Mouse (Mus musculus) frontal cortex, adult (tissue): ENCODE results near the gene Tldc2.

Experiments used
- ATAC-seq: cut with Nextera tagmentation; 2 replicates; pipeline ENCODE4 v1.9.2; 2017; ENCODE audit warnings: mild to moderate bottlenecking, moderate library complexity, mixed read lengths; ENCODE audit not compliant: low TSS enrichment

Tldc2 gene

GRCm38 (mm10) chr2:157078059-157078792 is 8.6 kb upstream of the Tldc2 start:
- ATAC-seq, result no peak

GRCm38 (mm10) chr2:157078793-157079700 is 7.8 kb upstream of the Tldc2 start, which contains the start of gene Soga1:
Gene Soga1 (minus strand): TSS chr2:157079254.
- peak; percentile 45 for ATAC-seq

DNA sequence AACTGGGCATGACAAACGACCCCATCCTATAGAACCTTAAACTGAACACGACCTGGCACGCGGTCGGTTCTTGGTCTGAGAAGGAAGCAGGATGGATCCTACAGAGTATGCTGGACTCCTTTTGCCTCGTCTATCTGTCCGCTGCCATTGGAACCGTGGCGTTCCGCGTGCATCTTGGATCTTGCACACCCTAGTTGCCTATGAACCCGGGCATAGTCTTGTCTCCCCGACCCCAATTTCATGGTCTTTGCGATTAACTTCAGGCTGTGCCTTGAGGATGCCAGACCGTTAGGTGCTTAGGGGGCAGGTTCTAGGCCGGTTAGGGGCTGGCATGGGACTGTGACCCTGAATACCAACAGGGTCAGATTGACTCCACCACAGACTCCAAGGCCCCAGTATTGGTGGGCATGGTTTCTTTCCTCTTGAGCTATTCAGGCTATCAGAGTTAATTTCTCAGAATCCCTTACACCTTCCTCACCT is 7.1 kb upstream of the Tldc2 start:
- ATAC-seq, result peak; percentile 7; the same call in 1 of the 2 replicates

- no peak for ATAC-seq
Observed at GRCm38 (mm10) chr2:157081331-157081730, 5.5 kb upstream of the Tldc2 start.

DNA sequence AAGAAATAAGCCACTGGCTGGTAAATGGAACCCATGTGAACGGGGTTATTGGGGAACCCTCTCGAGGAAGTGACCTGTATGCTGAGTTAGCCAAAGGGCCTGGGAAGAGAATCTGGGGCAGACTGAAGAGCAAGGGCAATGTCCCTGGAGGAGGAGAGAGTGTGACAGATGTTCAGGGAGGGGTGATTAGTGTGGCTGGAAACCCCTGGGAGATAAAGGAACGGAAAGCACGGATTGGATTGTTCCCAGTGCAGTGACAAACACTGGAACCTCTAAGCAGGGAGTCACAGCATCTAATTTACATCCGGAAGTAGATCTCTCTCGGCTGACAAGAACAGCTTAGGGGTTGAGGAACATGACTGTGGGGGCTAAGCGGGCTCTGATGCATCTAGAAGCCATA is 4.9 kb upstream of the Tldc2 start:
- no peak for ATAC-seq

DNA sequence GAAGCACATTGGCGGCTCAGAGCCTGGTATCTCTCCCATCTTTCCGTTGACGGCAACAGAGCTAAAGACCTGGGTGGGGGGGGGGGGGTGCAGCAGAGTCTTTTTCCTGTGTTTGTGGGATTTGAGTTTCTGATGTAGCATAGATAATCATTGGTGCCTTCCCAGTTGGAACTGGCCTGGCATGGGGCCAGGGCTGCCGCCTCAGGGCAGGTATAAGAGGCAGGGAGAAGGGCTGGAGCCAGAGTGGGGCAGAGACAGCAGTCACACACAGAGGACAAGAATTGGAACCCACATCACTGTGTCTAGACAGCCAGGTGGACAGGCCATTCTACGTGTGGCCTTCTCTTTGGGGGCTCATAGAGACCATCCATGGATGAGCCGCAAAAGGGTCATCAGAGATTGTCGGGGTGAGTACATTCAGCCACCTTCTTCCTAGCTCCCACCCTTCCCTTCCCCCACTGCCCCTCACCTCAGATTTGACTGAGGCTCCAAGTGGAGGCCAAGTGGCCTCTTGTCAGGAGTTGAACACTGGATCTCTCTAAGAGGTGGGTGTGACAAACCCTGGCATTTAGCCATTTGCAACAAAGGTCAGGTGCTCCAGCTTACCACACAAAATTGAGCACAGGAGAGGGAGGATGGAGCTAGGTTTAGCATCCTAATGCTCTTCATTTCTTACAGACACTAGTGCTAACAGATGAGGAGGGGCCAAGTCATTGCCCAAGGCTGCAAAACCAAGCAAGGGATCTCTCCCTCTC is 1.8 kb upstream of the Tldc2 start:
- no peak for ATAC-seq

- ATAC-seq, result peak; percentile 89
Observed at GRCm38 (mm10) chr2:157087536-157088317, 872 bp downstream of the Tldc2 start.

DNA sequence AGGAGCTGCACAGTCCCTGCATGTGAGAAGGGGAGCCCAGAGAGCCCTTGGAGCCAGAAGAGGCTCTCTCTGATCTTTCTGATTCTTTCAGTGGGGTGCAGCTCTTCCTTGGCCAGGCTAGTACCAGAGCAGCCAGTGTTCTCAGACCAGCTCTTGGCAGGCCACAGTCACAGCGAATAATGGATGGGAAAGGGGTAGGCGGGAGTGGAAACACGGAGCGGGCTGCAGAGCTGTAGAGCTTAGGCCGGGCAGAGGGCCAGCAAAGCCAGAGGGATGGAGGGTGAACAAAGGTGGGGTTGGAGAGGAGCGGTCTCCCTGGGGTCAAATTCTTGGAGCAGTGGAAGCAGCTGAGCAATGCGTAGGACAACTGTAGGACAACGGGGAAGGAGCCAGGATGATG is 5.2 kb downstream of the Tldc2 start:
- peak; percentile 33; the same call in 1 of the 2 replicates for ATAC-seq

DNA sequence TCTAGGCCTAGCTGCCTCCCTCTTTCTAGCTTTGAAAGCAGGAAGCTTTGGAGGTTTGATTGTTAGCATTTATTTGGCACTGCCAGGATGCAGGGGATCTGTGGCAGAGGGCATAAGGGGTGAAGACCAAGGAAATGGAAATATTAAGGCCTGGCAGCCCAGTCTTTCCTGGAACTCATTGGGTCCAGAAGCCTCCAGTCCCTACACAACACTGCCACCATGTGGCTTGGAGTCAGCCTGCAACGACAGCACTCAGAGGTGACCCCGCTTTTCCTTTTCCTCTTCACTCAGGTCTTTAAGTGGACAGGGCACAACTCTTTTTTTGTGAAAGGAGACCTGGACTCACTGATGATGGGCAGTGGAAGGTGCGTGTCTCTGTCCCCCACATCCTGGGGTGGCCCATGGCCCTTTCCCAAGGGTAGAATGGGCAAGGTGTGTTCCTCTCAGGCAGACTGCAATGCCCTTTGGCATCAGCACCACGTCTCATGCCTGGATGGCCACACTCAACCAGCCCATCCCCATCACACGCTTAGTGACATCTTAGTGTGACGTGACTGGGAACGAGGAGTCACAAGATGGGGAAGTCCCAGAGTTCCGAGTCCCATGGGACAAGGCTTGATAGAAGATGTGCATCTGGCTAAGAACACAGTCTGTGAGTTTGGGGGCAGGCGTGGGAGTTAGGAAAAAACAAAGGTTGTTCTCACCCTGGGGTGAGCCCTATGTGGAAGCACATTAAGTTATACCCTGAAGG is 8.3 kb downstream of the Tldc2 start:
- peak; percentile 71 for ATAC-seq

DNA sequence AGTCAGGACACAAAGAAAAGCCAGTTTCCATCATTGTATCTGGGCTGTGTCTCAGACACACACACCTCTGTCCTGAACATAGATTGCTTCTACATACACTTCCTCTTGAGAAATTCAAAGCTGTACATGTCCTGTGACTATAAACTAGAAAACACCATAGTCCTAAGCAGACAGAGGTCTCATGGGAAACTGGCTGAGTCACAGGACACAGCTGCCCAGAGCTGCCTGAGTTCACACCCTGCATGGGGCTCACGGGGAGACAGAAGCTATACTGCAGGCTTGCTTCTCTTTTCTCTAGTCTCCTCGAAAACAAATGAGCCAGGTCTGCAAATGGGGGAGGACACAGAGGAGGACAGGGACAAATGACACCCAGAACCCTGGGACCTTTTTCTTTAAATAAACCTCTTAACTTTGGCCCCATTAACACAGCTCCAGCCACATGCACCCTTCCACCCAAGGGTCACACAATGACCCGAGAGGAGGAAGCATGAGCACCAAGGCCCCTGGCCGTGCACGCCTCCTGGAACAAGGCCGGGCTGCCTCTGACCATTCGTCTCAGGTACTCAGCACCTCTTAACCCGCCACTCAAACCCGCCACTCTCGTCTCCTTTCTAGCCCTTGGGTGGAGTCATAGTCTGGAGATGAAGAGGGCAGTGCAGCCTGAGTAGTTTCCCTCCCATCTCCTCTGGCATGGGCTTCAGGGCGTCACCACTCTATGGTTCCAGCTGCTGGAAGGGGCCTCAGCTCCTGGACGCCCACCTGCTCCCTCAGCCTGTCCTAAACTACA is 12.9 kb downstream of the Tldc2 start:
- ATAC-seq, result no peak

GRCm38 (mm10) chr2:157100319-157100605 is 13.4 kb downstream of the Tldc2 start:
- no peak for ATAC-seq

GRCm38 (mm10) chr2:157101650-157102049 is 14.8 kb downstream of the Tldc2 start:
- ATAC-seq, result peak; percentile 70

DNA sequence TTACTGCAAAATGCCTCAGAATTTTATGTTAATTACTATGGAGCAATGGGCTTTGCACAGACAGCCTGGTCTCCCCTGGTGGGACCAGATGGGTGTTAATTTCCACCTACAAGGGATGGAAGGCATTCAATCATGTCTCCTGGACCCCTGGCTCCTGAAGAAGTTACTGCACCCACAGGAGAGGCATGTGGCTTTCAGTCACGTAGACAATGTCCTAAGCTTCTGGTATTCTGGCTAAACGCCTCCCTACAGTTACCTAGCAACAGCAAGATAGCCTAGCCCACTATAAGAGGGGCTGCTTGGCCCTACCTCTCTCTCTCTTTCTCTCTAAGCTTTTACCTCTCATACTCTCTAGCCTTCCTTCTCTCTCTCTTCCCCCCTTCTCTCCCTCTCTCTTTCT is 15.4 kb downstream of the Tldc2 start:
- ATAC-seq, result no peak

DNA sequence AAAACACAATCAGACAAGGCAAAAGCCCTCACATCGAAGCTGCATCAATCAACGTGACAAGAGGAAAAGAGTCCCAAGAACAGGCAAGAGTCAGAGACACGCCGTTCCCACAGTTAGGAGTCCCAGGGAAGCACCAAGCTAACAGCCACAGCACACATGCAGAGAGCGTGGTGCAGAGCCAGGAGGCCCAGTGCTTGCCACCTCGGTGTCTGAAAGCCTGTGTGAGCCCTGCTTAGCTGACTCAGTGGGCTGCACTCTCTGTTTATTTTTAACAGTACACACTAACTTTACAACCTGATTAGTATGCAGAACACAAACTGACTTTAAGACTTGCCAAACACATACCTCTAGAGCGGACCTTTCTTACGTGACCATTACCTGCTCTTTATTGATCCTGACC is 17.6 kb downstream of the Tldc2 start:
- no peak for ATAC-seq

DNA sequence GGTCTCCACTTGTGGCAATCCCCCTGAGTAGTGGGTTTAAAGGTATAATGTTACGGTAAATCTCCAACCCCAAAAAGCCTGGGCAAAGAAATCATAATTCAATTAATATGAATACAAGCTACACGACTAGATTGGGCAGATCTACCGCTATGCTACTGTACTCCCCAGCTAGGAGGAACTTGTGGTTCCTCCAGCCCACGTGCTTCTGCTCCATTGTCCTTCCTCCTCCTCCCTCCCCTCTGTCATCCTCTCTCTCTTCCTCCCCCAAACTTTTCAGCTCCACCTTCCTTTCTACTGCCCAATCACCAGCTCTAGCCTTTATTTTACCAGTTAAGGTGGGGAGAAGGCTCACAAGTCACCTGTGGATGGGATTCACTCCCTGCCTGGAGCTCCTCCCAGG is 21.4 kb downstream of the Tldc2 start:
- no peak for ATAC-seq

DNA sequence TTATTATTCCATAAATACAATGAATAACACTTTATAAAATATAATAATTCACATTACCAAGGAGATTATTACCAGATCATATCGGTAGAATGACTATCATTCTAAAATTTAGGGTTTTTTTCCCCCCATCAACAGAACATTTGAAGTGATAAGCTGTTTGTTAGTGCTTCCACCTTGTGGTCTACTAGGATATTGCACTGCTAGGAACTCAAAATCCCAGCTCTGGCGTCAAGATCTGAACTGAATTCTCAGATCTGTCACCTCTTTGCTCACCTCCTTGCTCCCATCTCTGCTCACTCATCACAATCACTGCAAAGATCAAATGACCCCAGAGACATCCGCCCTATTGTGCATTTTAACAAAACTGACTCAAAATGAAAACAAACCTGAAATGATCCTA is 30.1 kb downstream of the Tldc2 start:
- no peak for ATAC-seq

DNA sequence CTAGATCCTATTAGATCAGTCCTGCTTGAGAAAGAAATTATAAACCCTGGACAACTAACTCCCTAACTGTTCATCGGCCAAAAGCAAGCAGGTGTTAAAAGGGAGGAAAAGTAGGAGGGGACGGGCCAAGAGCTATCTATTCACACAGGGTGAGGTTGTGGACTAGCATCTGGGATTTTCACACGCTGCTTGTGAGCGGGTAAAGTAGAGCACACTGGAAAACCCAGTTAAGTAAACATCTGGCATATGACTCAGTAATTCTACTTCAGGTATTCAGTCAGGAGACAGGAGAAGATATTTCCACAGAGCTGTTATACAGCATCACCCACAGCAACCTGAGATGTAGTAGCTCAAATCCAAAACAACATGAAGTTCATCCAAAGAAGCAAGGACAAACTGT is 31.7 kb downstream of the Tldc2 start:
- ATAC-seq, result no peak

GRCm38 (mm10) chr2:157119075-157119474 is 32.2 kb downstream of the Tldc2 start:
- ATAC-seq, result no peak

GRCm38 (mm10) chr2:157121766-157122165 is 34.9 kb downstream of the Tldc2 start:
- ATAC-seq, result no peak

- no peak for ATAC-seq
Observed at GRCm38 (mm10) chr2:157125246-157125645, 38.4 kb downstream of the Tldc2 start.
